Mouse (Mus musculus) megakaryocyte progenitor cell, adult 5-6 weeks (primary cell): Measurements from ENCODE around the gene Hoxb3. TPM values are rescaled to one million over a fixed set of nuclear protein-coding genes. Genes with fewer than 3 reads are reported as not detected.
A peak's percentile ranks its signal among the peaks of the same experiment; 100 is the strongest.

Source experiments
- ATAC-seq: replicated peaks from 2 replicates; pipeline ENCODE4 v1.8.0; 2016; ENCODE audit warnings: mild to moderate bottlenecking, moderate TSS enrichment, inconsistent platforms; ENCODE audit not compliant: poor library complexity
- total RNA-seq, 2 experiments: library from RNA; stranded (forward) in 1 of 2; stranded (reverse) in 1 of 2; fragments of 157-497, 149-512 nt in 1 of 2; fragments of 200-1000 nt in 1 of 2; gene quantifications; 2 replicates each; pipeline versions ENCODE4 v1.2.3 to v1.2.4; 2015 to 2017

Gene Hoxb3
- total RNA-seq, 2 experiments from 2014 or later, result 0.83 to 1.2 TPM

- no peak for ATAC-seq
These were observed 5.3 kb upstream of the Hoxb3 start, which contains the start of gene Hoxb4 for GRCm38 (mm10) chr11:96317608-96318367. Gene Hoxb4, plus strand, starts transcription at chr11:96318267.

GRCm38 (mm10) chr11:96318368-96319070 lies 4.6 kb upstream of the Hoxb3 start:
- ATAC-seq, result peak; percentile 75

GRCm38 (mm10) chr11:96319071-96319902 lies 3.8 kb upstream of the Hoxb3 start:
- ATAC-seq, result no peak

GRCm38 (mm10) chr11:96319910-96320309 lies 3.2 kb upstream of the Hoxb3 start:
- peak; percentile 62 for ATAC-seq

- no peak for ATAC-seq
These were observed 2.4 kb upstream of the Hoxb3 start for GRCm38 (mm10) chr11:96320688-96321087.

GRCm38 (mm10) chr11:96321846-96322245 lies 1.3 kb upstream of the Hoxb3 start:
- ATAC-seq, result no peak

- no peak for ATAC-seq
These were observed 388 bp upstream of the Hoxb3 start for GRCm38 (mm10) chr11:96322738-96323137.

GRCm38 (mm10) chr11:96324125-96324524 lies 999 bp downstream of the Hoxb3 start:
- no peak for ATAC-seq

- no peak for ATAC-seq
These were observed 1.8 kb downstream of the Hoxb3 start for GRCm38 (mm10) chr11:96324965-96325364.

- no peak for ATAC-seq
These were observed 2.7 kb downstream of the Hoxb3 start for GRCm38 (mm10) chr11:96325747-96326212.

GRCm38 (mm10) chr11:96326705-96327104 lies 3.6 kb downstream of the Hoxb3 start:
- ATAC-seq, result no peak

- no peak for ATAC-seq
These were observed 4.0 kb downstream of the Hoxb3 start for GRCm38 (mm10) chr11:96327122-96327521.

GRCm38 (mm10) chr11:96327750-96328149 lies 4.6 kb downstream of the Hoxb3 start:
- ATAC-seq, result no peak

GRCm38 (mm10) chr11:96328605-96329004 lies 5.5 kb downstream of the Hoxb3 start:
- ATAC-seq, result no peak

GRCm38 (mm10) chr11:96332105-96332504 lies 9.0 kb downstream of the Hoxb3 start:
- 0 out of 2 replicates have a peak, but pooled peaks have one; percentile 14 for ATAC-seq

- ATAC-seq, result no peak
These were observed 9.5 kb downstream of the Hoxb3 start for GRCm38 (mm10) chr11:96332618-96333032.

GRCm38 (mm10) chr11:96333241-96334001 lies 10.3 kb downstream of the Hoxb3 start:
- no peak for ATAC-seq

- no peak for ATAC-seq
These were observed 10.9 kb downstream of the Hoxb3 start for GRCm38 (mm10) chr11:96334002-96334364.

- no peak for ATAC-seq
These were observed 11.9 kb downstream of the Hoxb3 start for GRCm38 (mm10) chr11:96334998-96335397.

GRCm38 (mm10) chr11:96336597-96336996 lies 13.5 kb downstream of the Hoxb3 start:
- no peak for ATAC-seq
